Mouse (Mus musculus) frontal cortex, postnatal 10 days (tissue): ENCODE data around the gene Tecta.

Experiments
- DNase-seq, 2 experiments: peaks; one replicate each; pipeline ENCODE4 v3.0.0; 2022; ENCODE audit warnings: low spot score in 2 of 2, mixed read lengths in 1 of 2

The Tecta gene

GRCm38 (mm10) chr9:42387038-42387437 lies 12.7 kb downstream of the Tecta start:
- DNase-seq: no peak

GRCm38 (mm10) chr9:42385656-42386055 lies 14.1 kb downstream of the Tecta start:
- no peak for DNase-seq

- no peak for DNase-seq
These were observed 16.9 kb downstream of the Tecta start for GRCm38 (mm10) chr9:42382628-42383347.

GRCm38 (mm10) chr9:42382063-42382462 lies 17.7 kb downstream of the Tecta start:
- peak; percentile 33 to 39 for DNase-seq

GRCm38 (mm10) chr9:42378071-42378470 lies 21.7 kb downstream of the Tecta start:
- DNase-seq: no peak

GRCm38 (mm10) chr9:42377656-42378055 lies 22.1 kb downstream of the Tecta start:
- no peak for DNase-seq

- DNase-seq: no peak
These were observed 27.9 kb downstream of the Tecta start for GRCm38 (mm10) chr9:42371670-42372368.

GRCm38 (mm10) chr9:42357585-42357984 lies 42.1 kb downstream of the Tecta start:
- DNase-seq: no peak

- DNase-seq: no peak
These were observed 44.9 kb downstream of the Tecta start for GRCm38 (mm10) chr9:42354871-42355270.

GRCm38 (mm10) chr9:42349791-42350190 lies 49.9 kb downstream of the Tecta start:
- no peak for DNase-seq

- no peak for DNase-seq
These were observed 53.4 kb downstream of the Tecta start for GRCm38 (mm10) chr9:42346297-42346696.

GRCm38 (mm10) chr9:42339151-42339550 lies 60.6 kb downstream of the Tecta start:
- DNase-seq: no peak

- DNase-seq: no peak
These were observed 62.7 kb downstream of the Tecta start for GRCm38 (mm10) chr9:42337026-42337425.

GRCm38 (mm10) chr9:42336575-42336974 lies 63.2 kb downstream of the Tecta start:
- no peak for DNase-seq

- DNase-seq: no peak
These were observed 64.8 kb downstream of the Tecta start for GRCm38 (mm10) chr9:42334885-42335284.

GRCm38 (mm10) chr9:42332692-42333091 lies 67.0 kb downstream of the Tecta start:
- DNase-seq: no peak

- DNase-seq: no peak
These were observed 68.4 kb downstream of the Tecta start for GRCm38 (mm10) chr9:42331341-42331740.

- no peak for DNase-seq
These were observed 70.0 kb downstream of the Tecta start for GRCm38 (mm10) chr9:42329753-42330152.

- peak in 1 of 2 experiments; percentile 52 for DNase-seq
These were observed 72.9 kb downstream of the Tecta start for GRCm38 (mm10) chr9:42326688-42327440.

GRCm38 (mm10) chr9:42324640-42325394 lies 74.9 kb downstream of the Tecta start:
- DNase-seq: no peak

- no peak for DNase-seq
These were observed 76.5 kb downstream of the Tecta start for GRCm38 (mm10) chr9:42323238-42323637.

- no peak for DNase-seq
These were observed 78.3 kb downstream of the Tecta start for GRCm38 (mm10) chr9:42321442-42321841.
